Mouse (Mus musculus) C2C12 (cell line): ENCODE measurements around the gene Dydc2.

Experiments used
- CTCF ChIP-seq: IDR thresholded peaks from one replicate; pipeline ENCODE4 v1.5.1; 2011; ENCODE audit not compliant: control insufficient read depth, insufficient read depth, insufficient read length
- MAX ChIP-seq: IDR thresholded peaks from one replicate; pipeline ENCODE4 v1.6.1; 2011; ENCODE audit warnings: mild to moderate bottlenecking, control low read depth
- MYOG ChIP-seq: IDR thresholded peaks from one replicate; pipeline ENCODE4 v1.6.1; 2011; ENCODE audit not compliant: control insufficient read depth, insufficient read length; ENCODE audit errors: extremely low read depth
- USF1 ChIP-seq: IDR thresholded peaks from one replicate; pipeline ENCODE4 v1.6.1; 2011; ENCODE audit warnings: low read depth, mild to moderate bottlenecking, control low read depth, moderate library complexity

GRCm38 (mm10) chr14:41006263-41006662 is 62.7 kb downstream of the Dydc2 start:
- TF ChIP-seq CTCF (no peak), USF1 (no peak), MYOG (no peak), MAX (no peak)
